ENCODE assay signal across 11 mouse cellular contexts in genomic region chr10:95147136-95147901, GRCm38 (mm10).
DNase-seq lines count a peak whose midpoint lies in the region; ATAC-seq and TF ChIP-seq lines count a peak whose summit lies in the region.
"Had no signal": no experiment of that assay in that cellular context is flagged by ENCODE, and none has a peak within 500 bp of the region (broad histone marks: within the 10 kb centered on the region; RNA-seq: fewer than 3 reads in every experiment).

No protein-coding gene starts in this region.

- DNase-seq in forebrain, embryonic 10.5 days (ENCODE audit: extremely low spot score, low spot score) = no peak
- peak; percentile 28 for DNase-seq in heart, postnatal 4 days
- DNase-seq in heart, adult 8-10 months (ENCODE audit: low spot score) = no peak
- DNase-seq in lung, embryonic 14.5 days = no peak
- no peak for DNase-seq in lung, postnatal 36 days
- no peak for DNase-seq in T-cell, adult 2 months (ENCODE audit: low spot score)
- DNase-seq: cerebellum, adult 11 months; cerebellum, postnatal 25 days had no signal

- H3K27ac ChIP-seq in forebrain, embryonic 10.5 days = peak overlapping the region; percentile 12; the same call in 1 of the 2 replicates
- H3K27ac ChIP-seq in forebrain, embryonic 13.5 days = no peak overlapping the region; the same call in 1 of the 2 replicates
- H3K27ac ChIP-seq in lung, embryonic 14.5 days (ENCODE audit: low read depth) = peak overlapping the region; percentile 67

- no peak for ATAC-seq in forebrain, embryonic 13.5 days
- ATAC-seq in lung, embryonic 14.5 days (ENCODE audit: insufficient read depth) = no peak
- ATAC-seq in monocyte, adult 5-6 weeks (replicated peaks; ENCODE audit: insufficient number of reproducible peaks, low FRiP score, low TSS enrichment, poor library complexity, severe bottlenecking) = 0 out of 2 replicates have a peak, but pooled peaks have one; percentile 20
- ATAC-seq: Patski had no signal

- no peaks in the 10 kb centered on the region for H3K36me3 ChIP-seq in forebrain, embryonic 10.5 days (replicated peaks)
- no peaks in the 10 kb centered on the region for H3K36me3 ChIP-seq in forebrain, embryonic 13.5 days (ENCODE audit: poor library complexity, severe bottlenecking)
- H3K36me3 ChIP-seq in lung, embryonic 14.5 days (ENCODE audit: insufficient read depth) = no peaks in the 10 kb centered on the region

- no peaks in the 10 kb centered on the region for H3K27me3 ChIP-seq in forebrain, embryonic 10.5 days (ENCODE audit: poor library complexity, severe bottlenecking)
- H3K27me3 ChIP-seq in forebrain, embryonic 13.5 days = no peaks in the 10 kb centered on the region
- H3K27me3 ChIP-seq in lung, embryonic 14.5 days (ENCODE audit: insufficient read depth, low read length) = no peaks in the 10 kb centered on the region
- H3K27me3 ChIP-seq: Patski had no signal

- no peak overlapping the region for H3K4me3 ChIP-seq in forebrain, embryonic 10.5 days
- no peak overlapping the region for H3K4me3 ChIP-seq in forebrain, embryonic 13.5 days
- H3K4me3 ChIP-seq in lung, embryonic 14.5 days (ENCODE audit: low read depth, low read length) = no peak overlapping the region

- H3K9ac ChIP-seq in forebrain, embryonic 13.5 days = no peak overlapping the region
- H3K9ac ChIP-seq in lung, embryonic 14.5 days = no peak overlapping the region

- H3K9me3 ChIP-seq in forebrain, embryonic 10.5 days = no peaks in the 10 kb centered on the region
- no peaks in the 10 kb centered on the region for H3K9me3 ChIP-seq in forebrain, embryonic 13.5 days (replicated peaks)
- no peaks in the 10 kb centered on the region for H3K9me3 ChIP-seq in lung, embryonic 14.5 days (ENCODE audit: low read depth, low read length)

- no peak overlapping the region for H3K4me2 ChIP-seq in forebrain, embryonic 13.5 days
- no peak overlapping the region for H3K4me2 ChIP-seq in lung, embryonic 14.5 days

- H3K4me1 ChIP-seq in forebrain, embryonic 10.5 days = peaks cover 47% of the 10 kb centered on the region
- H3K4me1 ChIP-seq in forebrain, embryonic 13.5 days = peaks cover 48% of the 10 kb centered on the region
- peaks cover 41% of the 10 kb centered on the region for H3K4me1 ChIP-seq in lung, embryonic 14.5 days (ENCODE audit: insufficient read depth)

- peak; percentile 27; the same call in 1 of the 2 replicates for TF ChIP-seq CTCF in lung, embryonic 14.5 days (IDR thresholded peaks at IDR 0.05; ENCODE audit: low read depth)

- 84% methylated on average over 6 of the region's 6 CpGs for WGBS in forebrain, embryonic 10.5 days
- 90% methylated on average over 6 of the region's 6 CpGs for WGBS in forebrain, embryonic 13.5 days
- WGBS in lung, embryonic 14.5 days = 79% methylated on average over 6 of the region's 6 CpGs
